Comparison of ENCODE assay signal across 29 mouse cellular contexts in the genomic region with DNA sequence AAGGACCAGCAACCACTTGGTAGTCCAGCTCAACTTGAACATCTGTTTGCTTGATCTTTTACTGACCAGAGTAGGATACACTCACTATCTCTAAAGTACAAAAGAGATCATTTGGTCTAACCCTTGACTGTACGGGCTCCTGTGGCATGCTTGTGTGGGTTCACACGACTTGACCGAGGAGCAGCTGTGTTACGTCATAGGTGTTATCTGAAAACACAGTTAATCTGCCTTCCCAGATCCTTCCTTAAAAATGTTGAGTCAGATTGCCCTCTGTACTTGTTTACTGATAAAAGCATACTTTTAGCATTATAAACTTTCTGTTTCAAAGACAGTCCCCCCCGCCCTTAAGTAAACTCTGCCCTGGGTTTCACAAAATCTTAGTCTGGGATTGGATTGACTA. TPM values are rescaled to one million over a fixed set of nuclear protein-coding genes. Genes with fewer than 3 reads are reported as not detected.
DNase-seq lines count a peak whose midpoint lies in the region; ATAC-seq and TF ChIP-seq lines count a peak whose summit lies in the region.
"Had no signal": no experiment of that assay in that cellular context is flagged by ENCODE, and none has a peak within 500 bp of the region (broad histone marks: within the 10 kb centered on the region; RNA-seq: fewer than 3 reads in every experiment).

No protein-coding gene starts in this region.

- no peaks in the 10 kb centered on the region for H3K36me3 ChIP-seq in liver, embryonic 11.5 days (ENCODE audit: control insufficient read depth, insufficient read depth, low read length)
- H3K36me3 ChIP-seq in liver, postnatal 0 days (replicated peaks; ENCODE audit: insufficient read depth, low read length) = no peaks in the 10 kb centered on the region
- H3K36me3 ChIP-seq in intestine, embryonic 16.5 days (ENCODE audit: control insufficient read depth, insufficient read depth, low read length) = no peaks in the 10 kb centered on the region
- no peaks in the 10 kb centered on the region for H3K36me3 ChIP-seq in liver, embryonic 15.5 days (replicated peaks)
- H3K36me3 ChIP-seq in forebrain, embryonic 12.5 days (replicated peaks) = no peaks in the 10 kb centered on the region
- H3K36me3 ChIP-seq: embryonic facial prominence, embryonic 13.5 days; forebrain, embryonic 10.5 days; heart, embryonic 10.5 days; hindbrain, embryonic 12.5 days; kidney, embryonic 15.5 days had no signal

- no peak for TF ChIP-seq CTCF in liver, postnatal 0 days (IDR thresholded peaks at IDR 0.05; ENCODE audit: low read depth)

- ATAC-seq in liver, embryonic 11.5 days (replicated peaks; ENCODE audit: low FRiP score) = peak; percentile 29; the same call in 1 of the 2 replicates
- ATAC-seq in liver, postnatal 0 days = no peak
- ATAC-seq in intestine, embryonic 16.5 days = peak; percentile 77
- no peak for ATAC-seq in liver, embryonic 15.5 days (ENCODE audit: insufficient read depth)
- no peak for ATAC-seq in forebrain, embryonic 12.5 days (ENCODE audit: low FRiP score)
- ATAC-seq: CD4-positive, CD25-positive, alpha-beta regulatory T cell, adult 4 months; forebrain, embryonic 16.5 days; lung, postnatal 0 days had no signal

- no peak for TF ChIP-seq EP300 in liver, postnatal 0 days (IDR thresholded peaks at IDR 0.05; ENCODE audit: low read depth)

- no peak overlapping the region for H3K4me3 ChIP-seq in liver, embryonic 11.5 days (ENCODE audit: low read depth, low read length)
- no peak overlapping the region for H3K4me3 ChIP-seq in liver, postnatal 0 days (ENCODE audit: low read depth, low read length)
- no peak overlapping the region for H3K4me3 ChIP-seq in intestine, embryonic 16.5 days (ENCODE audit: low read length)
- no peak overlapping the region for H3K4me3 ChIP-seq in liver, embryonic 15.5 days (replicated peaks)
- H3K4me3 ChIP-seq in forebrain, embryonic 12.5 days (replicated peaks) = no peak overlapping the region
- H3K4me3 ChIP-seq: embryonic facial prominence, embryonic 13.5 days; forebrain, embryonic 10.5 days; heart, embryonic 10.5 days; hindbrain, embryonic 12.5 days; kidney, embryonic 15.5 days had no signal

- intact Hi-C loops in left cerebral cortex, postnatal 36 days (cut with DNase I) = no loop called here

- no peak overlapping the region for H3K4me2 ChIP-seq in liver, embryonic 11.5 days
- H3K4me2 ChIP-seq in liver, postnatal 0 days (ENCODE audit: low read depth, low read length) = no peak overlapping the region
- H3K4me2 ChIP-seq in intestine, embryonic 16.5 days (ENCODE audit: low read depth, low read length) = no peak overlapping the region
- H3K4me2 ChIP-seq in liver, embryonic 15.5 days = peak overlapping the region; percentile 14; the same call in 1 of the 2 replicates
- H3K4me2 ChIP-seq in forebrain, embryonic 12.5 days = no peak overlapping the region
- H3K4me2 ChIP-seq: embryonic facial prominence, embryonic 13.5 days; hindbrain, embryonic 12.5 days; kidney, embryonic 15.5 days had no signal

- H3K9me3 ChIP-seq in liver, embryonic 11.5 days (ENCODE audit: control insufficient read depth, low read length) = no peaks in the 10 kb centered on the region
- H3K9me3 ChIP-seq in liver, postnatal 0 days (ENCODE audit: low read length) = no peaks in the 10 kb centered on the region
- no peaks in the 10 kb centered on the region for H3K9me3 ChIP-seq in intestine, embryonic 16.5 days (ENCODE audit: control insufficient read depth, low read length)
- H3K9me3 ChIP-seq in liver, embryonic 15.5 days (replicated peaks) = no peaks in the 10 kb centered on the region
- no peaks in the 10 kb centered on the region for H3K9me3 ChIP-seq in forebrain, embryonic 12.5 days
- H3K9me3 ChIP-seq: embryonic facial prominence, embryonic 13.5 days; forebrain, embryonic 10.5 days; heart, embryonic 10.5 days; hindbrain, embryonic 12.5 days; kidney, embryonic 15.5 days had no signal

- 19% methylated on average over 5 of the region's 5 CpGs for WGBS in liver, embryonic 11.5 days
- 21% methylated on average over 5 of the region's 5 CpGs for WGBS in liver, postnatal 0 days (ENCODE audit: insufficient replicate concordance)
- WGBS in intestine, embryonic 16.5 days = 49% methylated on average over 5 of the region's 5 CpGs
- WGBS in liver, embryonic 15.5 days (ENCODE audit: insufficient replicate concordance) = 10% methylated on average over 5 of the region's 5 CpGs
- 90% methylated on average over 5 of the region's 5 CpGs for WGBS in forebrain, embryonic 12.5 days

- H3K27me3 ChIP-seq in liver, embryonic 11.5 days (replicated peaks; ENCODE audit: control insufficient read depth, insufficient read depth, low read length) = no peaks in the 10 kb centered on the region
- H3K27me3 ChIP-seq in liver, postnatal 0 days (ENCODE audit: insufficient read depth, low read length) = no peaks in the 10 kb centered on the region
- H3K27me3 ChIP-seq in intestine, embryonic 16.5 days (replicated peaks; ENCODE audit: control insufficient read depth, insufficient read depth, low read length) = no peaks in the 10 kb centered on the region
- no peaks in the 10 kb centered on the region for H3K27me3 ChIP-seq in liver, embryonic 15.5 days
- no peaks in the 10 kb centered on the region for H3K27me3 ChIP-seq in forebrain, embryonic 12.5 days
- H3K27me3 ChIP-seq: embryonic facial prominence, embryonic 13.5 days; hindbrain, embryonic 12.5 days; kidney, embryonic 15.5 days had no signal

- H3K4me1 ChIP-seq in liver, embryonic 11.5 days (replicated peaks; ENCODE audit: control insufficient read depth, insufficient read depth, low read length) = peaks cover 6% of the 10 kb centered on the region; the same call in 1 of the 2 replicates
- no peaks in the 10 kb centered on the region for H3K4me1 ChIP-seq in liver, postnatal 0 days (ENCODE audit: insufficient read depth)
- no peaks in the 10 kb centered on the region for H3K4me1 ChIP-seq in intestine, embryonic 16.5 days (ENCODE audit: control insufficient read depth, insufficient read depth, low read length)
- H3K4me1 ChIP-seq in liver, embryonic 15.5 days (replicated peaks) = peaks cover 8% of the 10 kb centered on the region; the same call in 1 of the 2 replicates
- no peaks in the 10 kb centered on the region for H3K4me1 ChIP-seq in forebrain, embryonic 12.5 days
- H3K4me1 ChIP-seq: embryonic facial prominence, embryonic 13.5 days; forebrain, embryonic 10.5 days; hindbrain, embryonic 12.5 days; kidney, embryonic 15.5 days had no signal

- no peak overlapping the region for H3K27ac ChIP-seq in liver, embryonic 11.5 days (ENCODE audit: low read depth, low read length)
- no peak overlapping the region for H3K27ac ChIP-seq in liver, postnatal 0 days (ENCODE audit: low read depth)
- H3K27ac ChIP-seq in intestine, embryonic 16.5 days (ENCODE audit: low read length) = no peak overlapping the region
- H3K27ac ChIP-seq in liver, embryonic 15.5 days (replicated peaks) = no peak overlapping the region
- no peak overlapping the region for H3K27ac ChIP-seq in forebrain, embryonic 12.5 days
- H3K27ac ChIP-seq: embryonic facial prominence, embryonic 13.5 days; forebrain, embryonic 10.5 days; heart, embryonic 10.5 days; hindbrain, embryonic 12.5 days; kidney, embryonic 15.5 days; macrophage had no signal

- DNase-seq in liver, embryonic 11.5 days (ENCODE audit: low spot score) = no peak
- no peak for DNase-seq in liver, postnatal 0 days
- no peak for DNase-seq in left cerebral cortex, postnatal 36 days (ENCODE audit: low spot score in 2 of 2)
- no peak for DNase-seq in MN1 (ENCODE audit: low spot score)
- DNase-seq: adrenal gland, postnatal 10 days; cerebellum, adult 11 months; cerebellum, adult 9-11 months; gastrocnemius, postnatal 10 days; heart, adult 11 months; heart, postnatal 36 days; kidney, adult 18-20 months; kidney, postnatal 4 days; layer of hippocampus, postnatal 36 days; lung, adult 18-20 months; midbrain, embryonic 14.5 days; thymus, adult 2 months; thymus, postnatal 36 days had no signal

- H3K9ac ChIP-seq in liver, embryonic 11.5 days (ENCODE audit: low read depth, low read length) = no peak overlapping the region
- no peak overlapping the region for H3K9ac ChIP-seq in liver, postnatal 0 days (replicated peaks)
- no peak overlapping the region for H3K9ac ChIP-seq in intestine, embryonic 16.5 days (ENCODE audit: low read depth, low read length)
- no peak overlapping the region for H3K9ac ChIP-seq in liver, embryonic 15.5 days
- no peak overlapping the region for H3K9ac ChIP-seq in forebrain, embryonic 12.5 days
- H3K9ac ChIP-seq: embryonic facial prominence, embryonic 13.5 days; hindbrain, embryonic 12.5 days; kidney, embryonic 15.5 days had no signal

RNA-seq across cellular contexts. Expression of a gene that starts 19.4 kb away (rescaled TPM):
- polyA plus RNA-seq in liver, embryonic 11.5 days (2014; fragmentation: Nextera tagmentation; extraction: Ambion mirVana) = 16.6 and 18.2 TPM in 2 replicates
- polyA plus RNA-seq in liver, postnatal 0 days (2015; fragmentation: Nextera tagmentation; extraction: Ambion mirVana) = 13.3 and 14.7 TPM in 2 replicates
- polyA plus RNA-seq in intestine, embryonic 16.5 days (2015; fragmentation: Nextera tagmentation; extraction: Ambion mirVana) = 17.0 and 17.9 TPM in 2 replicates
- polyA plus RNA-seq in liver, embryonic 15.5 days (2015; fragmentation: Nextera tagmentation; extraction: Ambion mirVana) = 22.2 and 22.9 TPM in 2 replicates
- 10 to 100 TPM; 20.9 to 25.9 TPM for total RNA-seq in left cerebral cortex, postnatal 36 days (2021)
- 20.0 and 21.3 TPM in 2 replicates for polyA plus RNA-seq in forebrain, embryonic 12.5 days (2016; fragmentation: Nextera tagmentation; extraction: Ambion mirVana)

Comparison
In these comparisons a context has a peak if more than half of its experiments do, and no peak if none do; other contexts are left out.
1. ATAC-seq: peak in liver, embryonic 11.5 days (single experiment) and intestine, embryonic 16.5 days (single experiment); none in liver, postnatal 0 days (single experiment), liver, embryonic 15.5 days (single experiment) and forebrain, embryonic 12.5 days (single experiment).